Mouse (Mus musculus) intestine, postnatal 0 days (tissue): ENCODE measurements around the gene U90926. TPM values are rescaled to one million over a fixed set of nuclear protein-coding genes. Genes with fewer than 3 reads are reported as not detected.
"Not testable (repeated sequence)": the region's sequence is repeated elsewhere in the genome, so short reads cannot be mapped to it uniquely, and the experiment has no call there.

Experiments used
- ATAC-seq: fragments of 200-750 bp; cut with Nextera tagmentation; 2 replicates; pipeline ENCODE4 v1.8.0; 2017; ENCODE audit warnings: mild to moderate bottlenecking, moderate TSS enrichment, moderate library complexity
- H3K27ac ChIP-seq: fragments of 300-500 bp; sonication (generic); 2 replicates; pipeline ENCODE4 v1.5.1; 2014; ENCODE audit warnings: mild to moderate bottlenecking, low read depth, low read length, moderate library complexity
- H3K27me3 ChIP-seq: fragments of 300-500 bp; sonication (generic); replicated peaks from 2 replicates; pipeline ENCODE4 v1.6.1; 2014; ENCODE audit warnings: low read length, mixed read lengths; ENCODE audit not compliant: control insufficient read depth, insufficient read depth
- H3K36me3 ChIP-seq: fragments of 300-500 bp; sonication (generic); 2 replicates; pipeline ENCODE4 v1.6.1; 2014; ENCODE audit warnings: mild to moderate bottlenecking, moderate library complexity; ENCODE audit not compliant: control insufficient read depth, insufficient read depth
- H3K4me1 ChIP-seq: fragments of 300-500 bp; sonication (generic); replicated peaks from 2 replicates; pipeline ENCODE4 v1.6.1; 2014; ENCODE audit warnings: antibody characterized with exemption, low read length, mixed read lengths; ENCODE audit not compliant: control insufficient read depth, insufficient read depth
- H3K4me2 ChIP-seq: fragments of 300-500 bp; sonication (generic); replicated peaks from 2 replicates; pipeline ENCODE4 v1.6.1; 2014; ENCODE audit warnings: low read depth, mild to moderate bottlenecking, moderate library complexity
- H3K4me3 ChIP-seq: fragments of 300-500 bp; sonication (generic); 2 replicates; pipeline ENCODE4 v1.5.1; 2014; ENCODE audit warnings: low read depth, low read length
- H3K9ac ChIP-seq: fragments of 300-500 bp; sonication (generic); 2 replicates; pipeline ENCODE4 v1.6.1; 2014; ENCODE audit warnings: mild to moderate bottlenecking, low read depth, low read length
- H3K9me3 ChIP-seq: fragments of 300-500 bp; sonication (generic); 2 replicates; pipeline ENCODE4 v1.6.1; 2016; ENCODE audit warnings: mixed run types; ENCODE audit not compliant: control insufficient read depth
- CTCF ChIP-seq: sonication (generic); IDR thresholded peaks from 2 replicates; pipeline ENCODE4 v1.5.1; 2016; ENCODE audit warnings: low read depth, mild to moderate bottlenecking, control low read depth, antibody characterized with exemption, moderate library complexity
- WGBS: fragments of 180-500 bp; shearing (Covaris S2); extraction: QIAGEN DNeasy Blood & Tissue Kit; methylation state at CpG from one replicate; pipeline ENCODE4 v1.1.7; 2014; 5-methylcytosine and 5-hydroxymethylcytosine counted together
- polyA plus RNA-seq: library from polyadenylated mRNA; unstranded; fragments of >200 nt; fragmentation: Nextera tagmentation; extraction: Ambion mirVana; gene quantifications from 2 replicates; pipeline ENCODE4 v1.2.1, GENCODE M21; 2015

Gene U90926
- polyA plus RNA-seq, 1 experiment from 2014 or later: not detected

DNA sequence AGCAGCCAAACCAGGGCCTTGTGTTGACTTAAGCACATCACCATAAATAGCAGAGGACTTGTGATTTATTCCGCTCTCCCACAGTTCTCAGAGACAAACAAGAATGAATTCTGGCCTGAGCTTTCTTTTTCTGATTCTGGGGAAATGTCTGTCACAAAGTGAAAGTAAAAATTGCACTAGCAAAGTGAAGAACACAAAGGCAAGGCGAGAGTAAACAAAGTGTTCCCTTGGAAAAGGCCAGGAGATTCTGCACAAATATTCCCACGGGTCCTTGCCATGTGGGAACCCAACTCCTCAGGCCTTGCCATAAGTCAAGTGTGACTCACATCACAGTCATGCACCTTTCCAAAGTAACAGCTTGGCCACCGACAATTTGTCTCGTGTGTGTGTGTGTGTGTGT lies 9.5 kb downstream of the U90926 start:
- Histone ChIP-seq H3K27me3 (no peaks in the 10 kb centered on the region), H3K4me3 (no peak overlapping the region), H3K27ac (peak overlapping the region; percentile 46), H3K4me2 (no peak overlapping the region; the same call in 1 of the 2 replicates), H3K4me1 (peaks cover 5% of the 10 kb centered on the region; the same call in 1 of the 2 replicates), H3K9ac (no peak overlapping the region), H3K36me3 (peaks cover 23% of the 10 kb centered on the region), H3K9me3 (no peaks in the 10 kb centered on the region)
- no peak for ATAC-seq
- no peak for TF ChIP-seq CTCF
- WGBS: 67% methylated on average over 5 of the region's 5 CpGs

DNA sequence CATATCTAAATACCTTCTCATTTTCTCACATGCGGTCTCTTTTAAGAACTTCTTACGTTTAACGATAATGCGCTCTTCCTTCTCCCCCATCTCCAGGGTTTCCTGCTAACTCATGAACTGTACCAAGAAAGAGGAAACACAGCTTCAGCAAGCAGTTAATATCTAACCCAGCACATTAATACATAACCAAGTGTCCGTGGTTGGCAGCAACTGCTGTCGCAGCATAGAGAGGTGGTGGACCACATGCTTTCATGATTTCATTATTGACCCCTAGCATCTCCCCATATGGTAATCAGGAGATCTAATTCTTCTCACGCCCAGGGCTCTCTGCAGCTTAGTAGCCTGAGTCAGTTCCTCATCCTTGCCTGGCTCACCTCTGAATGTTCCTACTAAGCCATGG lies 10.0 kb downstream of the U90926 start:
- Histone ChIP-seq H3K27me3 (no peaks in the 10 kb centered on the region), H3K4me3 (no peak overlapping the region), H3K9ac (no peak overlapping the region), H3K27ac (peak overlapping the region; percentile 46), H3K4me1 (peaks cover 5% of the 10 kb centered on the region; the same call in 1 of the 2 replicates), H3K4me2 (no peak overlapping the region), H3K36me3 (peaks cover 27% of the 10 kb centered on the region), H3K9me3 (no peaks in the 10 kb centered on the region)
- WGBS: 43% methylated on average over 7 of the region's 7 CpGs
- TF ChIP-seq CTCF: no peak
- peak; percentile 35; the same call in 1 of the 2 replicates for ATAC-seq

GRCm38 (mm10) chr5:92204162-92205036 lies 10.8 kb downstream of the U90926 start:
- WGBS: 37% methylated on average over 6 of the region's 6 CpGs
- Histone ChIP-seq H3K9me3 (no peaks in the 10 kb centered on the region), H3K4me1 (peaks cover 5% of the 10 kb centered on the region; the same call in 1 of the 2 replicates), H3K4me3 (no peak overlapping the region), H3K36me3 (peaks cover 35% of the 10 kb centered on the region), H3K27ac (peak overlapping the region; percentile 68), H3K4me2 (peak overlapping the region; percentile 37), H3K9ac (no peak overlapping the region), H3K27me3 (no peaks in the 10 kb centered on the region)
- ATAC-seq: peak; percentile 94
- TF ChIP-seq CTCF: no peak

GRCm38 (mm10) chr5:92198266-92198665 lies 16.9 kb downstream of the U90926 start:
- no peak overlapping the region for H3K27ac ChIP-seq
- TF ChIP-seq CTCF: no peak
- no peak overlapping the region for H3K4me3 ChIP-seq
- H3K9ac ChIP-seq: no peak overlapping the region
- no peak overlapping the region for H3K4me2 ChIP-seq
- peaks cover 90% of the 10 kb centered on the region for H3K36me3 ChIP-seq
- ATAC-seq: no peak
- no peaks in the 10 kb centered on the region for H3K9me3 ChIP-seq
- WGBS: 77% methylated on average over 8 of the region's 8 CpGs
- H3K4me1 ChIP-seq: no peaks in the 10 kb centered on the region
- H3K27me3 ChIP-seq: no peaks in the 10 kb centered on the region

GRCm38 (mm10) chr5:92196895-92197811 lies 18.1 kb downstream of the U90926 start:
- no peaks in the 10 kb centered on the region for H3K27me3 ChIP-seq
- ATAC-seq: no peak
- no peaks in the 10 kb centered on the region for H3K4me1 ChIP-seq
- no peak overlapping the region for H3K4me2 ChIP-seq
- TF ChIP-seq CTCF: no peak
- no peak overlapping the region for H3K27ac ChIP-seq
- H3K4me3 ChIP-seq: no peak overlapping the region
- no peaks in the 10 kb centered on the region for H3K9me3 ChIP-seq
- 83% methylated on average over 15 of the region's 15 CpGs for WGBS
- H3K36me3 ChIP-seq: peaks cover 92% of the 10 kb centered on the region
- no peak overlapping the region for H3K9ac ChIP-seq

GRCm38 (mm10) chr5:92195716-92196115 lies 19.5 kb downstream of the U90926 start:
- not testable (repeated sequence) for H3K4me3 ChIP-seq, H3K9me3 ChIP-seq, ATAC-seq, H3K4me1 ChIP-seq, H3K27ac ChIP-seq, H3K9ac ChIP-seq, H3K4me2 ChIP-seq, H3K27me3 ChIP-seq
- TF ChIP-seq CTCF: peak; percentile 81
- 44% methylated on average over 2 of the region's 2 CpGs for WGBS
- H3K36me3 ChIP-seq: peaks cover 83% of the 10 kb centered on the region
